Mouse (Mus musculus) erythroid progenitor cell, adult 5-6 weeks (primary cell): ENCODE results near the gene Nat8. TPM values are rescaled to one million over a fixed set of nuclear protein-coding genes. Genes with fewer than 3 reads are reported as not detected.
"Not testable (repeated sequence)": the region's sequence is repeated elsewhere in the genome, so short reads cannot be mapped to it uniquely, and the experiment has no call there.

Source experiments
- ATAC-seq: replicated peaks from 2 replicates; pipeline ENCODE4 v1.8.0; 2016; ENCODE audit warnings: moderate number of reproducible peaks, mild to moderate bottlenecking, moderate TSS enrichment, inconsistent platforms; ENCODE audit not compliant: poor library complexity, low FRiP score, severe bottlenecking
- total RNA-seq, 2 experiments: library from RNA; stranded (forward) in 1 of 2; stranded (reverse) in 1 of 2; fragments of 150-400 nt in 1 of 2; fragments of 186-747, 209-891 nt in 1 of 2; gene quantifications; 2 replicates each; pipeline versions ENCODE4 v1.2.3 to v1.2.4; 2015 to 2017; ENCODE audit warnings: low replicate concordance in 2 of 2

The Nat8 gene
- total RNA-seq (2015; ENCODE audit: low replicate concordance) (not detected in 2 replicates), total RNA-seq (2017; ENCODE audit: low replicate concordance) (not detected in 2 replicates)

GRCm38 (mm10) chr6:85831796-85832321, at the start of gene Nat8:
Nat8 (minus strand) TSS chr6:85832082.
- no peak for ATAC-seq

GRCm38 (mm10) chr6:85869006-85869405, 37.1 kb upstream of the Nat8 start, which contains the start of gene Nat8f2:
Nat8f2 (minus strand) TSS chr6:85869158.
- ATAC-seq, result not testable (repeated sequence)

DNA sequence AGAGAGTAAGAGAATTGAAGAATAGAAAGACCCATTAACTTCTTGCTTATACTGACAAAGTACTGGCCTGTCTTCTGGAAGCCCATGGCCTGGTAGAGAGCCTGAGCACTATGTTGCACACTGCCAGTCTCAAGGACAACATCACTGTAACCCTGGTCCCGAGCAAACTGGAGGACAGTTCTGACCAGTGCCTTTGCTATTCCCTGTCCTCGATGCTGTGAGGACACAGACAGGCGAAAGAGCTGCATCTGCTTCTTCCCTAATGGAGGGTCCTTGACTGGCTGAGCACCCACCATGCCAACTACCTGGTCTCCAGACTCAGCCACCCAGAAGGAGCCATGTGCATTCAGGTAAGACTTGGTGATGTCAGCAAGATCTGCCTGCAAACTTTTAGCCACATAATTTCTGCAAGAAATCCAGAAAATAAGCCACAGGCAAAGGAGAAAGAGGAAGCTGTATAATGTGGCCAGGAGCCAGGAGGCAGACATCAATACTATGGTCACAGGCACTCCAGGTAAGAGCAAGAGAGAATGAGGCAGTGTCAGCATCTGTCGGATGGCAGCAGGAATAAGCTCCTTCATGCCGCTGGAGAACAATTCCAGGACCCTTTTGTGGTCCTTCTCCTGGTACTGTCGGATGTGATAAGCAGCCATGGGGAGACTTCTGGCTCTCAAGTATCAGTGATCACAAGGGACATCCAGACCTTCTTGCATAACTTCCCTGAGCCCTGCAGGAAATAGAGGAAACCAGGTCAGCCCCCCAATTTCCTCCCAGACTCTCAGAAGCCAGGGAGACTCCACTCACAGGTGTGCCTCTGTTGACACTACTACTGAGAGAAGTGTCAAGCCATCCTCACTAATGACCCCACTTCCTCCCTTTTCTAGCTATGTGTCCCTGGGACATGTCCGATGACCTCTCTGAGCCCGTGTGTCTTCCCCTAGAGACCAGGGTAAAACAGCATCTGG, 36.1 kb upstream of the Nat8 start:
- ATAC-seq, result no peak

DNA sequence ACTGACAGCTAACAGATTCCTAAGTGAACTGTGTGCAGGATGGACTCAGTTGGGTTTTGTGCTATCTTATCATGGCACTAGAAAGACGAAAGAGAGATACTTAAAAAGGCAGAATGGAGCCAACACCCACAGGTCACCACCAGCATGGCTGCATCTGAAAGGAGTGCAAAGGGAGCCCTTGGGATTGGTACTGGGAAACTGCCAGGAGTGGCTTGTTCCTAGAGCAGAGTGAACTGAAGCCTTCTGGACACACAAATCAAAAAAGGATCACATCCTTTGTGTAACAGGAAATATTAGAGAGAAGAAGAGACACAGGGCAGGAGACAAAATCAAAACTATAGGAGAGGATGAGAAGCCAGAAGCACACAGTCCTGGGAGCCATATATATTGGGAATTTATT, 35.1 kb upstream of the Nat8 start:
- not testable (repeated sequence) for ATAC-seq

DNA sequence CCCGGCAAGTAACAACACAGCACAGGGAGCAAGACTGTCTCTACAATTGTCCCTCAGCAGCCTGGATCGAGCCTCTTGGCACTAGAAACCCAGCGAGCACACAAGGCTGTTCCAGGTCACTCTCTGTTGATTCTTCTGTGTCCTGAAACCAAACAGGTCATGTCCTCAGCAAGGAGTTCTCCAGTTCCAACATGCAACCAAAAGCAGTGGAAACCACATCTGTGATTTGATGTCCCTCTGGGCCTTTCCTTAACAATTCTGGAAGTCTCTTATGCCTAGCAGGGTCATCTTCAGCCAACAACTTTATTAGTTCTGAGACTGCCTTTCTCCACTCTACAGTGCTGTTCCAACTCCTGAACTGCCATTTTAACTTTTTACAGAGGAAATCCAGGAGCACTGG, 34.3 kb upstream of the Nat8 start:
- not testable (repeated sequence) for ATAC-seq

DNA sequence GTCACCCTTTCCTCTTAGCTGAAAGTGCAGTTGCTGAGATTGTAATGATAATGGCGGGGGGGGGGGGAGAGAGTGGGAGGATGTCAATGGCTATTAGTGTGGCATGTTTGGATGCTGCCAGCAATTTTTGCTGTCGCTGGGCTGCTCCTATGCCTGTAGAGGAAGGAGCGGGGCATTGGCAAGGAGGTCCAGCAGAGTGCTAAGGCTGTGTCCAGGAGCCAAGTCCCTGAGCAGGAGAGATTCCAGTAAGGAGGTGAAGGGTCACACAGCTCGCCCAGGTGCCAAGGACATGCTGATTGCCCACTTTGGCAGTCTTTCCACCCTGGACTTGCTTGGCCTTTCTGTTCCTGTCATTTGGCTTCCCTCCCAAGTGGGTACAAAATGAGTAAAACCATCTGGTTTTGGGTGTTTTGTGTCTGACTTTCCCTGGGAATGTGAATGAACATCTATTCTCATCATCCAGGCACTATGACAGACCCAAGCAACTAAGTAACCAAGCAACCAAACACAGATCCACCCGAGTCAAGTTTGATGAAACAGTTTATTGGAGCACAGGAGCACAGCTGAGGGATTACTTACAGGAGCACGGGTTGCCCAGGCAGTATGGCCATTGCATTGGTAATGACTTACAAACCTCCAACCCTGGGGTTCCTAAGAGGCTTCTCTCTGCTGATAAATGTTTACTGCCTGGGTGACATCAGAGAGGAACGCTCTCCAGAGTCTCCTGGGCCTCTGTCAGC, 33.2 kb upstream of the Nat8 start:
- ATAC-seq, result not testable (repeated sequence)

GRCm38 (mm10) chr6:85863840-85864239, 32.0 kb upstream of the Nat8 start:
- ATAC-seq, result no peak

- no peak for ATAC-seq
Measured at GRCm38 (mm10) chr6:85863136-85863535, 31.3 kb upstream of the Nat8 start.

- ATAC-seq, result no peak
Measured at GRCm38 (mm10) chr6:85862565-85862964, 30.7 kb upstream of the Nat8 start.

DNA sequence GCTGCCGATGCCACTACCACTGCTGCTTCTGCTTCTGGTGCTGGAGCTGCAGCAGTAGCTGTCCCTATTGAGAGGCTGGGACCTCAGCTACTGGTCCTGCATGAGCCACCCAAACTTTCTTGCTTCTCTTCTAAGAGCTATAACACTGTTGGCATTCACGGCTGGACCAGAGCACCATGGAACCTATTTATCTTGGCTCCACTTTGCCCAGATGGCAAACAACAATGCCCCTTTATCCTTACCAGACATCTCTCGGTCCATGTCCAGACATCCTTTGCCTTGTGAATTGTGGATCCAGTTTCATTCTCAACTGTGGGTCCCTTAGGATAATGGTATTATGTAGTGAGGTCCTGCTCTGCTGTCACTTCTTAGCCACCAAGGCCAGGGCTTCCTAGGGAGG, 29.4 kb upstream of the Nat8 start:
- ATAC-seq, result no peak

- no peak for ATAC-seq
Measured at GRCm38 (mm10) chr6:85856194-85856678, 24.4 kb upstream of the Nat8 start.

DNA sequence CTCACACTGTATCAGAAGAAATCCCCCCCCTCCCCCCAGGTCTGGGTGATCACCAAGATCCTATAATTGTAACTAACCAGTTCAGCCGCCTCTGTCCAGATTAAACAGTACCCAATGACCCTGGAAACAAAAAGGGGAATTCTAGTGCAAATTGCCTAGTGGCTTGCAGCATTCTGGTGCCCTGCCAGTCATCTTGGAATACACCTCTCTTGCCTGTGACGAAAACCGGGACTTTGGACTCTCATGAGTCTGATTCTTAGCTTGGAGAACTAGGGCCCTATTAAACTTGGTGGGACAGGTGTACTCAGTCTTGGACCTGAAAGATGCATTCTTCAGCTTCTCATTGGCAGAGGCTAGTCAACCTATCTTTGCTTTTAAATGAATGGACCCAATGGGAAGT, 21.6 kb upstream of the Nat8 start:
- ATAC-seq, result no peak

- no peak for ATAC-seq
Measured at GRCm38 (mm10) chr6:85851062-85851773, 19.3 kb upstream of the Nat8 start.

- ATAC-seq, result no peak
Measured at GRCm38 (mm10) chr6:85849240-85849639, 17.4 kb upstream of the Nat8 start.

DNA sequence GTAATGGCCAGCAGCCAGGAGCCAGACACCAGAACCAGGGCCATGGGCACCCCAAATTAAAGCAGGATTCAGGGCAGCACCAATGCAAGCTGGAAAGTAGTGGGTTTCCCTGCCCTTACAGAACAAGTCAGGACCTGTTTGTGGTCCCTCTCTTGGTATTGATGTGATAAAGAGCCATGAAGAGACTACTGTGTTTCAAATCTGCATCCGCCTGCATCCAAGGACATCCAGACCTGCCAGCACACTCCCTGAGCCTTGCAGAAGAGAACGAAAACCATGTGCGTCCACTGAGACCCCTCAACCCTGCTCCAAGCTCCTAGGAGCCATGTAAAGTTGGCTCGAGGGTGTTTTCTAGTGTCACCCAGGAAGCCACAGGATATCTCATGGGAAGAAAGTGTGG, 16.3 kb upstream of the Nat8 start:
- ATAC-seq, result no peak

- ATAC-seq, result no peak
Measured at GRCm38 (mm10) chr6:85846921-85847320, 15.0 kb upstream of the Nat8 start.

GRCm38 (mm10) chr6:85843677-85844458, 12.0 kb upstream of the Nat8 start:
- peak; percentile 79; the same call in 1 of the 2 replicates for ATAC-seq

- ATAC-seq, result no peak
Measured at GRCm38 (mm10) chr6:85839982-85840381, 8.1 kb upstream of the Nat8 start.

DNA sequence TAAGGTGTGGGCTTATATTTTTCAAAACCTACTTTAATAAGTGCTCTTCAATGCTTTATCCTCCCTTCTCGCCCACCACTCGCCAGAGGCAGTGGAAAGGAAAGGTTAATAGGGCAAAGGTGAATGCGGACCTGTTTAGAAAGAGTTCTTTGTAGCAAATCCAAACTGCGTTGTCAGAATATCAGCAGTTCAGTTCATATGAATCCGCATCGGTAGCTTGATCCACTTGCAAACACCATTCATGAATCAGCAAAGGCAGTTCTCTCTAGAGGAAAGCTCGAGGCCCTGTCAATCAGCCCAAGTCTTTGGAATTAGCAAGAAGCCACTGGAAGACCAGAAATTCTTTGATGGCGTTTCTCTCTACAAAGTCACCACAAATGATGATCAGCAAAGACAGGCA, 6.8 kb upstream of the Nat8 start:
- no peak for ATAC-seq
